Comparison of ENCODE assay signal across 10 mouse cellular contexts in genomic region chr16:90141556-90141955, GRCm38 (mm10). TPM values are rescaled to one million over a fixed set of nuclear protein-coding genes. Genes with fewer than 3 reads are reported as not detected.
DNase-seq lines count a peak whose midpoint lies in the region; ATAC-seq and TF ChIP-seq lines count a peak whose summit lies in the region.
"Had no signal": no experiment of that assay in that cellular context is flagged by ENCODE, and none has a peak within 500 bp of the region (broad histone marks: within the 10 kb centered on the region; RNA-seq: fewer than 3 reads in every experiment).

No protein-coding gene starts in this region.

- H3K4me1 ChIP-seq in lung, embryonic 14.5 days (ENCODE audit: insufficient read depth) = no peaks in the 10 kb centered on the region
- peaks cover 24% of the 10 kb centered on the region for H3K4me1 ChIP-seq in forebrain, embryonic 15.5 days
- H3K4me1 ChIP-seq in limb, embryonic 13.5 days = peaks cover 54% of the 10 kb centered on the region
- H3K4me1 ChIP-seq in neural tube, embryonic 15.5 days = peaks cover 43% of the 10 kb centered on the region
- peaks cover 28% of the 10 kb centered on the region for H3K4me1 ChIP-seq in thymus, adult 2 months (replicated peaks; ENCODE audit: control insufficient read depth, insufficient read depth, low read length)

- no peak overlapping the region for H3K27ac ChIP-seq in lung, embryonic 14.5 days (ENCODE audit: low read depth)
- no peak overlapping the region for H3K27ac ChIP-seq in forebrain, embryonic 15.5 days (replicated peaks)
- H3K27ac ChIP-seq in limb, embryonic 13.5 days = no peak overlapping the region
- H3K27ac ChIP-seq in neural tube, embryonic 15.5 days (replicated peaks) = 0 out of 2 replicates have a peak overlapping the region, but pooled peaks have one; percentile 92
- H3K27ac ChIP-seq in thymus, adult 2 months (ENCODE audit: control insufficient read depth, insufficient read depth, low read length) = no peak overlapping the region

- TF ChIP-seq CTCF in lung, embryonic 14.5 days (IDR thresholded peaks at IDR 0.05; ENCODE audit: low read depth) = no peak
- TF ChIP-seq CTCF in thymus, adult 2 months (IDR thresholded peaks at IDR 0.05; ENCODE audit: borderline replicate concordance, control insufficient read depth, extremely low read depth, insufficient read depth, low read length, poor library complexity) = no peak

- H3K9ac ChIP-seq in lung, embryonic 14.5 days = no peak overlapping the region
- H3K9ac ChIP-seq in forebrain, embryonic 15.5 days (replicated peaks) = peak overlapping the region; percentile 90; the same call in 1 of the 2 replicates
- peak overlapping the region; percentile 84 for H3K9ac ChIP-seq in limb, embryonic 13.5 days
- peak overlapping the region; percentile 78 for H3K9ac ChIP-seq in neural tube, embryonic 15.5 days (replicated peaks)

- H3K4me2 ChIP-seq in lung, embryonic 14.5 days = peak overlapping the region; percentile 99
- H3K4me2 ChIP-seq in forebrain, embryonic 15.5 days (replicated peaks) = peak overlapping the region; percentile 81
- peak overlapping the region; percentile 95 for H3K4me2 ChIP-seq in limb, embryonic 13.5 days (replicated peaks)
- H3K4me2 ChIP-seq in neural tube, embryonic 15.5 days = peak overlapping the region; percentile 83

- no peak for ATAC-seq in lung, embryonic 14.5 days (ENCODE audit: insufficient read depth)
- ATAC-seq in forebrain, embryonic 15.5 days (replicated peaks) = no peak
- no peak for ATAC-seq in limb, embryonic 13.5 days (ENCODE audit: low FRiP score, low read depth)
- no peak for ATAC-seq in neural tube, embryonic 15.5 days (ENCODE audit: low FRiP score)
- no peak for ATAC-seq in inflammation-experienced regulatory T-cells, adult 6 months
- no peak for ATAC-seq in erythroid progenitor cell, adult 5-6 weeks (replicated peaks; ENCODE audit: low FRiP score, poor library complexity, severe bottlenecking)

- no peak for TF ChIP-seq POLR2A in thymus, adult 2 months (IDR thresholded peaks at IDR 0.05; ENCODE audit: control insufficient read depth, extremely low read depth, insufficient read depth, low read length, poor library complexity)

- no peaks in the 10 kb centered on the region for H3K9me3 ChIP-seq in lung, embryonic 14.5 days (ENCODE audit: low read depth, low read length)
- no peaks in the 10 kb centered on the region for H3K9me3 ChIP-seq in forebrain, embryonic 15.5 days
- H3K9me3 ChIP-seq in limb, embryonic 13.5 days = no peaks in the 10 kb centered on the region
- no peaks in the 10 kb centered on the region for H3K9me3 ChIP-seq in neural tube, embryonic 15.5 days (replicated peaks)

- peaks cover 7% of the 10 kb centered on the region; the same call in 1 of the 2 replicates for H3K27me3 ChIP-seq in lung, embryonic 14.5 days (ENCODE audit: insufficient read depth, low read length)
- no peaks in the 10 kb centered on the region for H3K27me3 ChIP-seq in forebrain, embryonic 15.5 days
- H3K27me3 ChIP-seq in limb, embryonic 13.5 days = no peaks in the 10 kb centered on the region
- H3K27me3 ChIP-seq in neural tube, embryonic 15.5 days (replicated peaks) = no peaks in the 10 kb centered on the region
- no peaks in the 10 kb centered on the region for H3K27me3 ChIP-seq in thymus, adult 2 months (ENCODE audit: control insufficient read depth, insufficient read depth, low read length)

- no peak overlapping the region for H3K4me3 ChIP-seq in lung, embryonic 14.5 days (ENCODE audit: low read depth, low read length)
- peak overlapping the region; percentile 67 for H3K4me3 ChIP-seq in forebrain, embryonic 15.5 days
- peak overlapping the region; percentile 80 for H3K4me3 ChIP-seq in limb, embryonic 13.5 days
- peak overlapping the region; percentile 78 for H3K4me3 ChIP-seq in neural tube, embryonic 15.5 days (replicated peaks)
- H3K4me3 ChIP-seq in thymus, adult 2 months (ENCODE audit: control insufficient read depth, insufficient read depth, low read length) = no peak overlapping the region

- no peaks in the 10 kb centered on the region for H3K36me3 ChIP-seq in lung, embryonic 14.5 days (ENCODE audit: insufficient read depth)
- no peaks in the 10 kb centered on the region for H3K36me3 ChIP-seq in forebrain, embryonic 15.5 days
- peaks cover 8% of the 10 kb centered on the region for H3K36me3 ChIP-seq in limb, embryonic 13.5 days
- H3K36me3 ChIP-seq in neural tube, embryonic 15.5 days = 0 out of 2 replicates have a peak, but pooled peaks cover 3% of the 10 kb centered on the region
- H3K36me3 ChIP-seq in thymus, adult 2 months (ENCODE audit: control insufficient read depth, insufficient read depth, low read length) = no peaks in the 10 kb centered on the region
- H3K36me3 ChIP-seq: G1E had no signal

- no peak for DNase-seq in lung, embryonic 14.5 days
- no peak for DNase-seq in lung, postnatal 25 days (ENCODE audit: low spot score)
- no peak for DNase-seq in thymus, adult 2 months
- DNase-seq: thymus, postnatal 25 days had no signal

- WGBS in lung, embryonic 14.5 days = 44% methylated on average over 9 of the region's 9 CpGs
- WGBS in forebrain, embryonic 15.5 days = 26% methylated on average over 9 of the region's 9 CpGs
- WGBS in limb, embryonic 13.5 days = 30% methylated on average over 9 of the region's 9 CpGs
- 18% methylated on average over 9 of the region's 9 CpGs for WGBS in neural tube, embryonic 15.5 days
- WGBS in thymus, adult 2 months = 71% methylated on average over 9 of the region's 9 CpGs

RNA-seq across cellular contexts. Expression of gene Tiam1, which starts 2.0 kb away (rescaled TPM):
- polyA plus RNA-seq in lung, embryonic 14.5 days (2014; fragmentation: Nextera tagmentation; extraction: Ambion mirVana) = 16.8 and 18.5 TPM in 2 replicates
- polyA plus RNA-seq in forebrain, embryonic 15.5 days (2015; fragmentation: Nextera tagmentation; extraction: Ambion mirVana) = 33.8 and 35.1 TPM in 2 replicates
- polyA plus RNA-seq in limb, embryonic 13.5 days (2015; fragmentation: Nextera tagmentation; extraction: Ambion mirVana) = 46.1 and 55.0 TPM in 2 replicates
- polyA plus RNA-seq in neural tube, embryonic 15.5 days (2015; fragmentation: Nextera tagmentation; extraction: Ambion mirVana) = 15.0 and 23.6 TPM in 2 replicates
- 10 to 100 TPM; 31.4 to 71.7 (median 56.0) TPM for polyA plus RNA-seq in inflammation-experienced regulatory T-cells, adult 6 months (2017; shearing (Covaris generic))
- total RNA-seq in erythroid progenitor cell, adult 5-6 weeks (2015; ENCODE audit: low replicate concordance) = 7.5 and 10.1 TPM in 2 replicates
- total RNA-seq in erythroid progenitor cell, adult 5-6 weeks (2017; ENCODE audit: low replicate concordance) = 9.6 and 28.4 TPM in 2 replicates
- 14.1 and 17.8 TPM in 2 replicates for polyA plus RNA-seq in thymus, adult 2 months (2012; rRNA removed)

Comparison
In these comparisons a context has a peak if more than half of its experiments do, and no peak if none do; other contexts are left out.
1. H3K4me3 ChIP-seq: peak in forebrain, embryonic 15.5 days (single experiment), limb, embryonic 13.5 days (single experiment) and neural tube, embryonic 15.5 days (single experiment); none in lung, embryonic 14.5 days (single experiment) and thymus, adult 2 months (single experiment).
2. Peak in every context shown above with its lines, with median percentiles within 50 percentile points of each other: H3K4me2 ChIP-seq.